Mouse (Mus musculus) embryonic stem cell, embryonic (primary cell): ENCODE results near the gene Mr1.

Experiments
- CTCF ChIA-PET, 4 experiments: fragments of 300-600 bp in 2 of 4; fragments of 350-600 bp in 2 of 4; sonication (Branson Sonifier 250); formaldehyde crosslinking; loops; one replicate each; lab custom pipeline; 2022; ENCODE audit warnings: inconsistent platforms in 2 of 4; lab: Charles Lee
- POLR2A ChIA-PET, 4 experiments: fragments of 300-600 bp in 2 of 4; fragments of 350-600 bp in 2 of 4; sonication (Branson Sonifier 250); formaldehyde crosslinking; loops; one replicate each; lab custom pipeline; 2022; ENCODE audit warnings: antibody characterized with exemption in 4 of 4, inconsistent platforms in 1 of 4; lab: Charles Lee

Gene Mr1

DNA sequence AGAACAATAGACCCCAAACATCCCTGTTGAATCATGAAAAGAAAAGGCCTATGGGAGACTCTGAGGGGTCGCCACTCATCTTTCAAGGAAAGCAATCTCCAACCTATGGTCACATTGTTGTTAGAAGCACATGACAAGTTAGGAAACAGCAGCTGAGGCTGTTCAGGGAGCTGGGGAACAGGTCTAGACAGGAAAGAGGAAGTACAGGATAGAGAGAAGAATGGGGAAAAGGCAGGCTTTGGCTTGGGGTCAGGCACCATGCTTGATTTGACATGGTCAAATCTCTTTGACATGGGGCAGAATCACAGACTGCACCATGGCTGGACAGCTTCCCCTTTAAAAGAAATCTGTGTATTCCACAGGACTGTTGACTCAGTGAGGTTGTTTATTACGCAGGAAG is 614 bp upstream of the Mr1 start:
- ChIA-PET POLR2A (interaction anchor here in 2 of 4 experiments (1.4 to 3.8 kb wide), 2 partner anchors 48 kb away, joined by 3 to 10 read pairs; partner anchors contain the start of gene Ier5 (in 2 of the 2)), CTCF (no interaction called here)

GRCm38 (mm10) chr1:155145620-155146019 is 994 bp downstream of the Mr1 start:
- ChIA-PET CTCF (interaction anchor here in 1 of 4 experiments (0.9 kb wide), 1 partner anchor 47 kb away, joined by 3 read pairs; no protein-coding TSS in a partner anchor), POLR2A (interaction anchor here in 2 of 4 experiments (1.1 to 3.8 kb wide), 4 partner anchors 9 to 46 kb away, joined by 3 to 10 read pairs (median 6); partner anchors contain the start of gene Ier5 (in 2 of the 2))

DNA sequence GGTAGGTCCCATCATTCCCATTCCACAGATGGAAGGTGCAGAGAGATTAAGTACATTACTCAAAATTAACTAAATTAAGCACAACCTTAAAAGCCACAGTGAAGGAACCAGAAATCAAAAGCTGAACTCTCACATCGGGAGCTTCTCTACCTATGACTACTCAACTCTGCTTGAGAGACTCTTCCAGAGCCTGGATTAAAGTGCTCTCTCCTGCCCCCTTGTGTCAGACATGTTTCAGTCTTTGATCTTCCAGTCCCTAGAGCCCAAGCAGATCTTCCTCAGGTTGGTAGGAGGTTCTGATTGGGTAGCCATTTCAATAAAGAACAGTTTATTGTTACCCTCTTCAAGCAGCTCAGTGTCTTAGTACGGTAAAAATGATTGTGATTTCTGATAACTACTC is 6.5 kb downstream of the Mr1 start:
- POLR2A ChIA-PET: interaction anchor here in 1 of 4 experiments (3.0 kb wide), 1 partner anchor 41 kb away, joined by 10 read pairs; the partner anchor contains the start of gene Ier5
- CTCF ChIA-PET: interaction anchor here (0.6 to 2.0 kb wide), 10 partner anchors 9 to 174 kb away, joined by 3 to 6 read pairs (median 4); partner anchors contain the start of gene Ier5 (in 1 of the 4)

GRCm38 (mm10) chr1:155138795-155139194 is 7.8 kb downstream of the Mr1 start:
- ChIA-PET POLR2A (no interaction called here), CTCF (interaction anchor here in 1 of 4 experiments (0.9 kb wide), 1 partner anchor 10 kb away, joined by 5 read pairs; no protein-coding TSS in a partner anchor)

- CTCF ChIA-PET: no interaction called here
- POLR2A ChIA-PET: no interaction called here
Observed at GRCm38 (mm10) chr1:155134866-155135265, 11.7 kb downstream of the Mr1 start.

DNA sequence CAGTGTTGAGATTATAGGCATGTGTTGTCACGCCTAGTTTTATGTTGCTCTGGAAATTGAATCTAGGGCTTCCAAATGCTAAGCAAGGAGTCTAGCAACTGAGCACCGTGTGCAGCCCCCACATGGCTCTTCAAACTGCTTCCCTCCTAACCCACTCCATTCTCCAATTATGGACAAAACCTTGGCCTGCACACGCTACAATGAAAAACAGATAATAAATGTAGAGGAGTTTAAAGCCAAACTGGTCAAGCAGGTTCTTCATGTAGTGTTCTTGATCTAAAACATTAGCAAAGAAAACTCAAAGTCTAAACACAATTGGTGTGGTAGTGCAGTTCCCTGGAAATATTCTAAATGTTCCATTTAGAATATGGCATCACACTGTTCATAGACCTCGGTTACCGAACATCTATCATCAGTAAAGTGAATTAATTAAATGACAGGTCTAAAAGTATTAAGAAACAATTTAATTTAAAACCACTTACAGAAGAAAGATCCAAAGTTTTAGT is 19.1 kb downstream of the Mr1 start:
- ChIA-PET POLR2A (no interaction called here), CTCF (no interaction called here)

DNA sequence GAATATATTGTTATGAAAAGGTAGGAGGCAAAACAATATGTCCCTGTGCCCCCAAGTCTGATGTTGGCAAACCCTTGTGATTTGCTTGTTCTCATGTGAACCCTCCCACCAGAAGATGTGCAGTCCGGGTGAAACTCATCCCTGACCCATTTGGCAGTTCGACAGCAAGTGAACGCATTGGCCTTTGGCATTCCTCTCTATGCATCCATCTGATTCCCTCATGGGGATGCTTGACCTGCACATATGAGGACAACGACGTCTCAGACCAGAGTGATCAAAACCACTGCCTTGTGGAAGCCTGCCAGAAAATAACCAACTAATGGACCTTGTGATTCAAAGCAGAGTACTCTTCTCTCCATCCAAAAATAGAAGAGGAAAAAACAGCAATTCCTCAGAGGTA is 19.9 kb downstream of the Mr1 start:
- CTCF ChIA-PET: no interaction called here
- POLR2A ChIA-PET: no interaction called here

DNA sequence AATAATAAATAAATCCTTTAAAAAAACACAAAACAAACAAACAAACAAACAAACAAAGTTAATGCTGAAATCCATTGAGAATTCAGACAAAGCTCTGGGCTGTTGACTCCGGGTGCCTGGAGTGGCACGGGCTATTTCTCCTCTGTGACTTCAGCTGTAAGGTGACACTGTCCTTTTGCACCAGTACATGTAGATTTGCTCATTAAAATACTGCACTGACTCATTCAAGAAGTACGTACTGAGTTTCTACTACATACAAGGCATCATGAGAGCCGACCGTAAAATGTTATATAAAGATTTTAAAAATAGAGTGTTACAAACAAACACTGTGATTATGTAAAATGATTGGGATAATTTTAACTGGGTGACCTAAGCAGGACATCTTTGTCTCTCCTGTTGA is 22.2 kb downstream of the Mr1 start:
- CTCF ChIA-PET: no interaction called here
- POLR2A ChIA-PET: interaction anchor here in 1 of 4 experiments (1.1 kb wide), 1 partner anchor 26 kb away, joined by 3 read pairs; no protein-coding TSS in a partner anchor

DNA sequence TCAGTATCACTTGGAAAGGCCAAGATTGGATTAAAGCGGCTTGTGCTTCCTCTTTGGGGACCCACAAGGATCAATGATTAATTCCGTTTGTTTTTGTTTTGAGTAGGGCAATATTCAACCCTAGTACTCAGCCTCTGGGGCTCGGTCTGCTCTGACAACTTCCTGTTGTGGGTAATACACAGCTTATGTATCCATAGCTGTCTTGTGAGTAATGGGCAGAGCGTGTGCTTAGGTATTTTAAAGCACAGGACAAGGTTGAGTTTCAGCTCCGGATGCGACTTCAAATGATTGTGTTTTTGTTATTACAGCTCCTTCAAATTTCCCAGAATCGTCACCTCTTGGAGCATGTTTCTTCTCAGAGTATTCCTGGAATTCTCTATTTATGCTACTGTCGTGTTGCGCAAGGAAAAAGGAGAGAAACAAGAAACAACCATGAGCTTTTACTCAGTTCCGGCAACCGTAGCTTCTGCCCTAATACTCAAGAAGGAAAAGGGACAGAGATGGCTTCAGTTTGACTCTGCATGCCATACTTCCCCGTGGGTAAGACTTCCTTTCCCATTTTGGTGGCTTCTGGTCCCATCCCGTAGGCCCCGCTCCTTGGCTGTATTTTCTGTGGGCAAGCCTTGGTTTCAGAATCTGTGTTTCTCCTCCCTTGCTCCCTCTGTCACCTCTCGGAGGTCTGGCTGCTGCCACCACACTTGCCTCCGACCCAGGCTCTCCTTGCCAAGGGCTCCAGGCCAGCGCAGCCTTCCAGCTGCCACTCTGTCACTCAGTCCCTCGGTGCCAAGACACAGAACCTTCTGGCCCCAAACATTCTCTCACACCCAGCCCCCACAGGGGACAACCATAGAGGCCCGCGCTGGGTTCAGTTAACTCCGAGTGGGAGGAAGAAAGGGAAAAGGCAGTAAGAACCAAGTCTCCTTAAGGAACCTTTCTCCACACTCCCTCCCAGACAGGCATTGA is 24.4 kb downstream of the Mr1 start:
- ChIA-PET POLR2A (interaction anchor here in 2 of 4 experiments (1.1 to 2.4 kb wide), 4 partner anchors 23 to 42 kb away, joined by 3 to 13 read pairs (median 6); partner anchors contain the start of gene Ier5 (in 2 of the 2)), CTCF (interaction anchor here in 1 of 4 experiments (0.8 kb wide), 1 partner anchor 102 kb away, joined by 3 read pairs; no protein-coding TSS in a partner anchor)

GRCm38 (mm10) chr1:155119719-155120118 is 26.9 kb downstream of the Mr1 start:
- ChIA-PET POLR2A (interaction anchor here in 1 of 4 experiments (0.6 kb wide), 1 partner anchor 37 kb away, joined by 6 read pairs; no protein-coding TSS in a partner anchor), CTCF (no interaction called here)

- ChIA-PET CTCF (no interaction called here), POLR2A (interaction anchor here in 2 of 4 experiments (4.9 to 8.3 kb wide), 2 partner anchors 15 to 16 kb away, joined by 46 to 121 read pairs; partner anchors contain the start of gene Ier5 (in 2 of the 2))
Observed at GRCm38 (mm10) chr1:155113946-155114345, 32.7 kb downstream of the Mr1 start.

- CTCF ChIA-PET: no interaction called here
- POLR2A ChIA-PET: interaction anchor here in 2 of 4 experiments (0.6 to 8.3 kb wide), 4 partner anchors 11 to 1361 kb away, joined by 3 to 121 read pairs (median 26); partner anchors contain the start of gene Ier5 (in 2 of the 2)
Observed at GRCm38 (mm10) chr1:155112875-155113274, 33.7 kb downstream of the Mr1 start.

GRCm38 (mm10) chr1:155112118-155112517 is 34.5 kb downstream of the Mr1 start:
- ChIA-PET CTCF (no interaction called here), POLR2A (interaction anchor here (0.6 to 8.3 kb wide), 18 partner anchors 10 to 1361 kb away, joined by 3 to 121 read pairs (median 4); partner anchors contain the start of gene Ier5 (in 4 of the 4))

GRCm38 (mm10) chr1:155111491-155111890 is 35.1 kb downstream of the Mr1 start:
- ChIA-PET POLR2A (interaction anchor here (0.6 to 8.3 kb wide), 21 partner anchors 9 to 113 kb away, joined by 3 to 121 read pairs (median 4); partner anchors contain the start of gene Ier5 (in 4 of the 4)), CTCF (interaction anchor here in 1 of 4 experiments (0.7 kb wide), 1 partner anchor 20 kb away, joined by 3 read pairs; no protein-coding TSS in a partner anchor)

GRCm38 (mm10) chr1:155109387-155110350 is 36.9 kb downstream of the Mr1 start:
- ChIA-PET POLR2A (interaction anchor here in 3 of 4 experiments (0.6 to 8.3 kb wide), 5 partner anchors 11 to 669 kb away, joined by 3 to 121 read pairs (median 29); partner anchors contain the start of gene Ier5 (in 3 of the 3)), CTCF (interaction anchor here in 1 of 4 experiments (0.6 kb wide), 1 partner anchor 1602 kb away, joined by 3 read pairs; no protein-coding TSS in a partner anchor)

DNA sequence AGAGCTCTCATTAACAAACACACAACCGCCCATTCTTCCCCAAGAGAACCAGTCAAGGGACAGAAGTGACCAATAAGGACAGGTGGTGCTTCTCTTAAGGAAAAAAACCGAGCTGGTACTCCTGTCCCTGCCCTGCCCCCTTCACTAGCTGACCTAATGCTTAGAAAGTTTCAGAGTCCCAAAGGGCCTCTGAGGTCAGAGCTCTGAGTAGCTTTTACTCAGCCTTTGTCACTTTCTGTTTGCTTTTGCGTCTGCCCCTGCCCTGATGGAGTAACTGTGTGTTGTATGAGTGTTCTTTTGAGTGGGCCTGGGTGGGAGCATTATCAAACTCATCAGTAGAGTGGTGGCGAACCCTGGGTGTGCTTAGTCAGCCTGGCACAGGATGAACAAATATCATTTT is 38.2 kb downstream of the Mr1 start:
- POLR2A ChIA-PET: interaction anchor here in 3 of 4 experiments (0.7 to 8.3 kb wide), 7 partner anchors 9 to 74 kb away, joined by 3 to 121 read pairs (median 4); partner anchors contain the start of gene Ier5 (in 3 of the 3)
- CTCF ChIA-PET: interaction anchor here in 2 of 4 experiments (0.7 to 0.9 kb wide), 4 partner anchors 110 to 1660 kb away, joined by 3 to 6 read pairs (median 4); no protein-coding TSS in a partner anchor

GRCm38 (mm10) chr1:155107843-155108242 is 38.8 kb downstream of the Mr1 start:
- ChIA-PET CTCF (interaction anchor here in 1 of 4 experiments (0.9 kb wide), 1 partner anchor 111 kb away, joined by 3 read pairs; no protein-coding TSS in a partner anchor), POLR2A (interaction anchor here in 3 of 4 experiments (0.6 to 8.3 kb wide), 7 partner anchors 8 to 34 kb away, joined by 3 to 121 read pairs (median 4); partner anchors contain the start of gene Ier5 (in 3 of the 3))
